Mouse (Mus musculus) limb, embryonic 11.5 days (tissue): ENCODE measurements around the gene Sdhd. TPM values are rescaled to one million over a fixed set of nuclear protein-coding genes. Genes with fewer than 3 reads are reported as not detected.

ENCODE experiments used
- ATAC-seq: fragments of 200-750 bp; cut with Nextera tagmentation; 2 replicates; pipeline ENCODE4 v1.8.0; 2017; ENCODE audit warnings: low read depth; ENCODE audit not compliant: insufficient number of reproducible peaks, low FRiP score, low TSS enrichment
- DNase-seq: peaks from one replicate; pipeline ENCODE4 v3.0.0-alpha.2; 2015; ENCODE audit warnings: low spot score
- H3K27ac ChIP-seq: fragments of 300-500 bp; sonication (generic); replicated peaks from 2 replicates; pipeline ENCODE4 v1.5.1; 2014; ENCODE audit warnings: low read depth, mild to moderate bottlenecking, low read length
- H3K27me3 ChIP-seq: fragments of 300-500 bp; sonication (generic); 2 replicates; pipeline ENCODE4 v1.6.1; 2014; ENCODE audit warnings: mild to moderate bottlenecking, low read length, mixed read lengths; ENCODE audit not compliant: control insufficient read depth, insufficient read depth
- H3K36me3 ChIP-seq: fragments of 300-500 bp; sonication (generic); 2 replicates; pipeline ENCODE4 v1.6.1; 2014; ENCODE audit warnings: mild to moderate bottlenecking, low read length, moderate library complexity, mixed read lengths; ENCODE audit not compliant: control insufficient read depth, insufficient read depth
- H3K4me1 ChIP-seq: fragments of 300-500 bp; sonication (generic); 2 replicates; pipeline ENCODE4 v1.6.1; 2014; ENCODE audit warnings: low read length, mixed read lengths; ENCODE audit not compliant: control insufficient read depth, insufficient read depth
- H3K4me2 ChIP-seq: fragments of 300-500 bp; sonication (generic); 2 replicates; pipeline ENCODE4 v1.6.1; 2014; ENCODE audit warnings: low read depth, mild to moderate bottlenecking, moderate library complexity; ENCODE audit not compliant: severe bottlenecking
- H3K4me3 ChIP-seq: fragments of 300-500 bp; sonication (generic); 2 replicates; pipeline ENCODE4 v1.5.1; 2014; ENCODE audit warnings: low read depth, low read length
- H3K9ac ChIP-seq: fragments of 300-500 bp; sonication (generic); 2 replicates; pipeline ENCODE4 v1.6.1; 2014; ENCODE audit warnings: mild to moderate bottlenecking, low read length
- H3K9me3 ChIP-seq: fragments of 300-500 bp; sonication (generic); 2 replicates; pipeline ENCODE4 v1.6.1; 2016; ENCODE audit warnings: low read length; ENCODE audit not compliant: control insufficient read depth
- WGBS: fragments of 180-500 bp; shearing (Covaris S2); extraction: QIAGEN DNeasy Blood & Tissue Kit; methylation state at CpG from one replicate; pipeline ENCODE4 v1.1.7; 2014; 5-methylcytosine and 5-hydroxymethylcytosine counted together
- polyA plus RNA-seq: library from polyadenylated mRNA; unstranded; fragments of >200 nt; fragmentation: Nextera tagmentation; extraction: Ambion mirVana; gene quantifications from 2 replicates; pipeline ENCODE4 v1.2.1, GENCODE M21; 2014

Sdhd gene
- polyA plus RNA-seq, 1 experiment from 2014 or later = 303 TPM

- Histone ChIP-seq H3K4me3 (no peak overlapping the region), H3K27me3 (no peaks in the 10 kb centered on the region), H3K27ac (no peak overlapping the region), H3K9ac (no peak overlapping the region), H3K4me2 (no peak overlapping the region), H3K4me1 (no peaks in the 10 kb centered on the region), H3K9me3 (no peaks in the 10 kb centered on the region), H3K36me3 (no peaks in the 10 kb centered on the region)
- ATAC-seq = no peak
- DNase-seq = no peak
- 84% methylated on average over 2 of the region's 2 CpGs for WGBS
Measured at GRCm38 (mm10) chr9:50567881-50568280, 35.7 kb downstream of the Sdhd start.

- H3K4me1 ChIP-seq = no peaks in the 10 kb centered on the region
- H3K27ac ChIP-seq = no peak overlapping the region
- H3K36me3 ChIP-seq = no peaks in the 10 kb centered on the region
- H3K27me3 ChIP-seq = no peaks in the 10 kb centered on the region
- H3K9me3 ChIP-seq = no peaks in the 10 kb centered on the region
- H3K9ac ChIP-seq = no peak overlapping the region
- H3K4me2 ChIP-seq = no peak overlapping the region
- DNase-seq (no peak), ATAC-seq (no peak)
- 86% methylated on average over 4 of the region's 4 CpGs for WGBS
- H3K4me3 ChIP-seq = no peak overlapping the region
Measured at GRCm38 (mm10) chr9:50567372-50567771, 36.2 kb downstream of the Sdhd start.

GRCm38 (mm10) chr9:50565940-50566339 is 37.7 kb downstream of the Sdhd start:
- H3K27me3 ChIP-seq = no peaks in the 10 kb centered on the region
- ATAC-seq (no peak), DNase-seq (no peak)
- H3K9ac ChIP-seq = no peak overlapping the region
- no peaks in the 10 kb centered on the region for H3K36me3 ChIP-seq
- no peak overlapping the region for H3K27ac ChIP-seq
- no peak overlapping the region for H3K4me2 ChIP-seq
- no peaks in the 10 kb centered on the region for H3K9me3 ChIP-seq
- H3K4me3 ChIP-seq = no peak overlapping the region
- WGBS = 88% methylated on average over 4 of the region's 4 CpGs
- no peaks in the 10 kb centered on the region for H3K4me1 ChIP-seq

GRCm38 (mm10) chr9:50565173-50565572 is 38.4 kb downstream of the Sdhd start:
- Histone ChIP-seq H3K4me3 (no peak overlapping the region), H3K9ac (no peak overlapping the region), H3K27me3 (no peaks in the 10 kb centered on the region), H3K4me2 (no peak overlapping the region), H3K27ac (no peak overlapping the region), H3K9me3 (no peaks in the 10 kb centered on the region), H3K4me1 (no peaks in the 10 kb centered on the region), H3K36me3 (no peaks in the 10 kb centered on the region)
- WGBS = 84% methylated on average over 7 of the region's 7 CpGs
- ATAC-seq (no peak), DNase-seq (no peak)

- Histone ChIP-seq H3K27ac (no peak overlapping the region), H3K27me3 (no peaks in the 10 kb centered on the region), H3K36me3 (no peaks in the 10 kb centered on the region), H3K9ac (no peak overlapping the region), H3K9me3 (no peaks in the 10 kb centered on the region), H3K4me3 (no peak overlapping the region), H3K4me2 (no peak overlapping the region), H3K4me1 (no peaks in the 10 kb centered on the region)
- 80% methylated on average over 2 of the region's 2 CpGs for WGBS
- no peak for ATAC-seq
- DNase-seq = no peak
Measured at GRCm38 (mm10) chr9:50561918-50562360, 41.7 kb downstream of the Sdhd start.

- DNase-seq (no peak), ATAC-seq (no peak)
- H3K4me1 ChIP-seq = no peaks in the 10 kb centered on the region
- H3K27ac ChIP-seq = no peak within 1 kb of the TSS
- 86% methylated on average over 38 of the region's 38 CpGs for WGBS
- H3K36me3 ChIP-seq = no peaks in the 10 kb centered on the region
- H3K4me2 ChIP-seq = no peak within 1 kb of the TSS
- no peak within 1 kb of the TSS for H3K4me3 ChIP-seq
- no peaks in the 10 kb centered on the region for H3K27me3 ChIP-seq
- no peak within 1 kb of the TSS for H3K9ac ChIP-seq
- no peaks in the 10 kb centered on the region for H3K9me3 ChIP-seq
Measured at GRCm38 (mm10) chr9:50561145-50561917, 42.3 kb downstream of the Sdhd start, which contains the start of gene Tex12. TSS of gene Tex12 (minus strand) at chr9:50561325.

- H3K27ac ChIP-seq = no peak within 1 kb of the TSS
- no peaks in the 10 kb centered on the region for H3K4me1 ChIP-seq
- H3K9ac ChIP-seq = no peak within 1 kb of the TSS
- no peaks in the 10 kb centered on the region for H3K36me3 ChIP-seq
- ATAC-seq = no peak
- H3K9me3 ChIP-seq = no peaks in the 10 kb centered on the region
- H3K4me3 ChIP-seq = no peak within 1 kb of the TSS
- 28% methylated on average over 2 of the region's 2 CpGs for WGBS
- 0 out of 2 replicates have a peak within 1 kb of the TSS, but pooled peaks have one; percentile 8 for H3K4me2 ChIP-seq
- H3K27me3 ChIP-seq = no peaks in the 10 kb centered on the region
- no peak for DNase-seq
Measured at GRCm38 (mm10) chr9:50555094-50555446, 48.5 kb downstream of the Sdhd start, which contains the start of gene Bco2. TSS of gene Bco2 (minus strand) at chr9:50555181.

- Histone ChIP-seq H3K4me1 (no peaks in the 10 kb centered on the region), H3K27ac (no peak within 1 kb of the TSS), H3K4me2 (0 out of 2 replicates have a peak within 1 kb of the TSS, but pooled peaks have one; percentile 8), H3K9me3 (no peaks in the 10 kb centered on the region), H3K4me3 (no peak within 1 kb of the TSS), H3K27me3 (no peaks in the 10 kb centered on the region), H3K36me3 (no peaks in the 10 kb centered on the region), H3K9ac (no peak within 1 kb of the TSS)
- DNase-seq = peak; percentile 26
- WGBS = 31% methylated on average over 12 of the region's 12 CpGs
- no peak for ATAC-seq
Measured at GRCm38 (mm10) chr9:50554241-50555093, 49.1 kb downstream of the Sdhd start, which contains the start of gene Il18. TSS of gene Il18 (plus strand) at chr9:50554827.
